Mouse (Mus musculus) heart, adult 2 months (tissue): Measurements from ENCODE around the gene Clpb.

Source experiments
- CTCF ChIP-seq: fragments of 200-600 bp; IDR thresholded peaks from 2 replicates; pipeline ENCODE4 v1.8.1; 2022; ENCODE audit warnings: antibody characterized with exemption, mild to moderate bottlenecking, moderate library complexity
- EP300 ChIP-seq: fragments of 200-500 bp; IDR thresholded peaks from 2 replicates; pipeline ENCODE4 v1.6.1; 2011; ENCODE audit warnings: low read depth, low read length, control low read depth; ENCODE audit not compliant: insufficient read depth
- POLR2A ChIP-seq: fragments of 200-500 bp; IDR thresholded peaks from 2 replicates; pipeline ENCODE4 v1.6.1; 2011; ENCODE audit warnings: mild to moderate bottlenecking, low read depth, low read length, control low read depth; ENCODE audit not compliant: insufficient read depth

GRCm38 (mm10) chr7:101767335-101767907, 104.0 kb downstream of the Clpb start:
- TF ChIP-seq CTCF (no peak), POLR2A (no peak), EP300 (0 out of 2 replicates have a peak, but pooled peaks have one; percentile 24)
